Mouse (Mus musculus) left cerebral cortex, postnatal 4 days (tissue): Measurements from ENCODE around the gene Lrrc4. TPM values are rescaled to one million over a fixed set of nuclear protein-coding genes. Genes with fewer than 3 reads are reported as not detected.
A peak's percentile ranks its signal among the peaks of the same experiment; 100 is the strongest.

Experiments
- DNase-seq: peaks from one replicate; pipeline ENCODE4 v3.0.0-alpha.2; 2022
- intact Hi-C: fragments of 180-260 bp; cut with DNase I; formaldehyde crosslinking; loops from one replicate; pipeline ENCODE4 v1.15.1; 2025
- total RNA-seq, 2 experiments: library from RNA; stranded (reverse); gene quantifications; 2 replicates each; pipeline ENCODE4 v1.2.3; 2021

The Lrrc4 gene
- total RNA-seq, 2 experiments from 2014 or later, result 46.2 to 46.7 TPM

DNA sequence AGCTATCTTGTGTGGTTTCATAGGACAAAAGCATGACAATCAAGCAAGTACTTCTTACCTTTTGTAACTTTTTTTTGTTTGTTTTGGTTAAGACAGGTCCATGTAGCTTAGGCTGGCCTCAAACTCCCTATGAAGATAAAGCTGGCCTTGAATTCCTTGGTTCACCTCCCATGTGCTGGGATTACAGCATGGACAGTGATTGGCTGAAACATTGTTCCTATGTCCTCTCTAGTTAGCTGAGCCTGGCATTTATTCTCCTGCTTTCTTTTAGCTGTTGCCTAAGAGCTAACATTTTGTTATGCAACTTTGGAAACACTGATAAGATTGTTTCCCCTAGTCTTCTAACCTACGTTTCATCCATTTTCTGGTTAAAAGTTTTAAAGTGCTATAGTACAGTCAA lies 93.9 kb downstream of the Lrrc4 start:
- intact Hi-C loops, result no loop called here
- no peak for DNase-seq

GRCm38 (mm10) chr6:28736665-28737064 lies 94.9 kb downstream of the Lrrc4 start:
- no peak for DNase-seq
- intact Hi-C loops, result no loop called here

DNA sequence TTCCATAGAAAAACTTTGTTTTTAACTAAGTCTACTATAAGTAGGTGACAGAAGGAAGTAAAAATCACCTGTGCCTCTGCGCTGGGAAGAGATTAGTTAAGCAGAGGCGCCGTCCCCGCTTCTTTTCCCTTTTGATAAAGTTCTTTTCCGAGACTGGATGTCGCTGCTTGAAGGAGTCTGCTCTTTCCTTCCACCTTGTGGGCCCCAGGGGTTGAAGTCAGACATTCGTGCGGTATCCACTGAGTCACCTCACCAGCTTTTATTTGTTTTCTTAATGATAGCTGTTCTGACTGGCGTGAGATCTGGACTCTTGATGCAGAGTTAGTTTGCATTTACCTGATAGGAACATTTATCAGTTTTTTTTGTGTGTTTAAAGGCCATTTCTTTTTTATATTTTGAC lies 96.4 kb downstream of the Lrrc4 start:
- intact Hi-C loops, result no loop called here

DNA sequence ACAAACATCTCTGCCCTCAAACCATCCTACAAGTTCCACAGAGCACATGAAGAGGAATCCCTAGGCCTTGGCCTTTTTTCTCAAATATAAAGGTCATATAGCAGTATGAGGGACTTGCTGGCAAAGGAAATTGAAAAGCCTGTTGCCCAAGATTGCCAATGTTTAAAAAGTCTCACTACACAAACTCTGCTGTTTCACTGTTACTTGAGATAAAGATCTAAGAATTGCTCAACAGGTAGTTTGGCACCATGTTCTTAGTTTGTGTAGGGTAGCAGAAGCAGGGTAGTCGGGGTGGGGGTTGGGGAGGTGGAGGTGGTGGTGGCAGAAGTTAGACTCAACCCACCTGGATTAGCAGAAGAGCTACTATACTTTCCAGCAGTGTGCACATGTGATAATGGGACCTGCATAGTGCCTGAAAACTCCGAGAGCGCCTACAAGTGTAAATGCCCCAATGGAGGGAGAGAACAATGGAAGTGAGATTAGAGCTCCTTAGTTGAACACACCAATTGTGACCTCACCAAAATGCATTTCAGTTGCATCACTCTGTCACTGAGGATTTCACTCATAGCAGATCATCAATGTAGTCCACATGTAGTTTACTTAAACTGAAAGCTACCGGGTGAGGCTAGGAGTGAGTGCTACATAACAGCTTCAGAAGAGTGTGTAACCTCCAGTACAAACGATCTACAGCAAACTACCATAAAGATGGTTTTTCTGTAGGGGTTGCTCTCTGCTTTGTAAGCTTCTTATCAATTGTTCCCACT lies 97.5 kb downstream of the Lrrc4 start:
- DNase-seq, result no peak
- intact Hi-C loops, result no loop called here

More for the DNA sequence above, 96.4 kb downstream of the Lrrc4 start:
- no peak for DNase-seq

DNA sequence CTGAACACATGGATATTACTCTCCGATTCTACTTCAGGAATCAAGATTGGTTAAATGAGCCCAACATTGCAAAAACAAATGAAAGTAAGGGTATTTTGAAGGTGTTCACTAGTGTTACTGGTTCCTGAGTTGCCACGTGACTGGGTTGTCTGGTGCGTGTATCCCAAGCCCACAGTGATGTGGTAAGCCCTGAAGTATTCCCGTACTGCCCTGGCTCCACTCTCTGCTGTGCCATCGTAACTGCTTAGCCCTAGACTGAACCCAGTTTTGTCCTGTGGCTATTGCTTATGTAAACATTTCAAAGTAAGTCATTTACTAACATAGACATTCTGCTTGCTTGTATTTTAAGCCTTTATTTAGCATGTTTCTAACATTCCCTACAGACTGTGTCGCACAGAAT lies 100.3 kb downstream of the Lrrc4 start:
- intact Hi-C loops, result no loop called here
- DNase-seq, result no peak

- intact Hi-C loops, result no loop called here
- no peak for DNase-seq
These were observed 101.9 kb downstream of the Lrrc4 start for GRCm38 (mm10) chr6:28729649-28730048.

DNA sequence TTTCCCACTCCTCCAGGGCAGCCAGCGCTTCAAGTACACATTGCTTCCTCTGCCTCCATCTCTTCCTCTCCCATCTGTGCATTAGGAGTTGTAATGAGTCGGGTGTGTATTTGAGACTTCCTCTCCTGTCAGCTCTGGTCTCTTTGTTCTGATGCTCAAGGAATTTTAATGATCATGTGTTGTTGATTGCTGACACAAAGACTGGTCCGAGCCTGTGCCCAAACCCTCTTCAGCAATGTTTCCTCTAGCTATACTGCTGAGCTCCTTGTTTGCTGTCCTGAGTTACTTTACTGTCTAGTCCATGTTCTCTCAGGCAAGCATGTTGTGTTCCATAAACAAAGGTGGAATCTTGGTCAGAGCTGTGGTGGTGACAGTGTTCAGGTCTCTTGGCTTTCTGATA lies 102.3 kb downstream of the Lrrc4 start:
- DNase-seq, result no peak
- intact Hi-C loops, result no loop called here

GRCm38 (mm10) chr6:28724776-28725175 lies 106.8 kb downstream of the Lrrc4 start:
- no peak for DNase-seq
- intact Hi-C loops, result no loop called here

GRCm38 (mm10) chr6:28723059-28723458 lies 108.5 kb downstream of the Lrrc4 start:
- intact Hi-C loops, result no loop called here

GRCm38 (mm10) chr6:28720391-28721171 lies 111.0 kb downstream of the Lrrc4 start:
- DNase-seq, result peak; percentile 10
- intact Hi-C loops, result no loop called here

More at GRCm38 (mm10) chr6:28723059-28723458, 108.5 kb downstream of the Lrrc4 start:
- no peak for DNase-seq

- intact Hi-C loops, result no loop called here
- no peak for DNase-seq
These were observed 113.7 kb downstream of the Lrrc4 start for GRCm38 (mm10) chr6:28717845-28718237.

- intact Hi-C loops, result no loop called here
- no peak for DNase-seq
These were observed 114.2 kb downstream of the Lrrc4 start for GRCm38 (mm10) chr6:28717203-28717844.

- intact Hi-C loops, result no loop called here
- DNase-seq, result no peak
These were observed 121.5 kb downstream of the Lrrc4 start for GRCm38 (mm10) chr6:28710035-28710434.

DNA sequence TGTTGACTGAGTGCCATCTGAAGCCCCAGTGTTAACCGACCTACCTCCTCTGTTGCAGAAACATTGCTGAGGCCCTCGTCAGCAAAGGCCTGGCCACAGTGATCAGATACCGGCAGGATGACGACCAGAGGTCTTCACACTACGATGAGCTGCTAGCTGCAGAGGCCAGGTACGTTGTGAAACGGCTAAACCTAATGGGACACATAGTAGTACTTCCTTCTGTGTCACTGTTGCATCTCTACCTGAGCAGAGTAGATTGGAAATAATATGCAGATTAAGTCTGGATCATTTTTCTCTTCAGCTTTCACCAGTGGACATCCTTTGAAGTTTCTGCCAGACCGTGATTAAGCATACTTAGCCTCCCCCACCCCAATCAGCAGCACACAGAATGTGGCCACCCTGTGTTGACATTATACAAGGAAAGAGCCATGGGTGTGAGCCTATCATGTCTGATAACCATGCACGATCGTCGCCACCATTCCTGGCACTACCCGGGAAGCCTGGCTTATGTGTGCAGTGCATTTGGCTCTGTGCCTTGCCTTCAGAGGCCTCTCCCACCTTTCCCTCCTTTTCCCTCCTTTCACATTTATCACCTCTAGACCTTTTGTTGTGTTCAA lies 124.5 kb downstream of the Lrrc4 start:
- intact Hi-C loops, result loop anchor here (10.0 kb wide), 1 partner anchor 88 kb away; no protein-coding TSS in a partner anchor

DNA sequence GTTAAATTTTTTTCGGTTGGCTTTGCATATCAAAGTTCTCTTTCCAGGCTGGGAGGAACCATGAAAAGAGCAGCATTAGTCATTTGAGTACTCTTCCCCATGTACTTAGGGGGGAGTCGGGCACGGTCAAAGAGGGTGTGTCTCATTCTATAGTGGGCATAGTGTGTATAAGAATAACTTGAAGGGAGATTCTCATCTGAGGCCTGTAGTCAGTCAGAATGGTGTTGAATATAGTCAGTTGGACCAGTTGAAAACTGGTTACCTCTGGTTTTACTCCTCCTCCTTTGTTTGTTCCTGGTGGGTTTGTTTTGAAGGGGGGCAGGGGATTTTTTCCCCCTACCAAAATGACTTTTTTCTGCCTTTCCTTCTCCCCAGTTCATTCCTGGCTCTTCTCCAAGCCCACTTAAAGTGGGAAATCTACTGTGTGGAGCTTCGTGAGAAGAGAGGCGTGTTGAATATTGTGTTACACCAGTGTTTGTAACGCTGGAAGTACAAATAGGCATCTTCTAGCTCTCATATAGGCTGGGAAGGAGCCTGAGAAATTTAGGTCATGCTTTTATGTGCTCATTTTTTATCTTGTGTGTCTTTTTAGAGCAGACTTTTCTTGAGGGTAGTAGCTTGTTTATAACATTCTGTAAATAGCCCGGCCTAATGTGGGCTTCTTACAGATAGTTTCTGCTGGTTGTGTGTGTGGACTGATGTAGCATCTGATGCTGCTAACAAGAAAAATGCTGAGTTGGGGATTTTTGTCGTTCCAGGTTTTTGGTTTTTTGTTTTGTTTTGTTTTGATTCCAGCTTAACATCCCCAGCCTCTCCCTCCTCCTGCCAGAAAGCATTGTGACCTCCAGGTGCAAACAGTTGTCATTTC lies 125.2 kb downstream of the Lrrc4 start:
- DNase-seq, result no peak
- intact Hi-C loops, result loop anchor here (10.0 kb wide), 1 partner anchor 88 kb away; no protein-coding TSS in a partner anchor

More for the DNA sequence above, 124.5 kb downstream of the Lrrc4 start:
- DNase-seq, result peak; percentile 17

GRCm38 (mm10) chr6:28705384-28706107 lies 126.0 kb downstream of the Lrrc4 start:
- peak; percentile 33 for DNase-seq
- intact Hi-C loops, result loop anchor here (10.0 kb wide), 1 partner anchor 89 kb away; no protein-coding TSS in a partner anchor

DNA sequence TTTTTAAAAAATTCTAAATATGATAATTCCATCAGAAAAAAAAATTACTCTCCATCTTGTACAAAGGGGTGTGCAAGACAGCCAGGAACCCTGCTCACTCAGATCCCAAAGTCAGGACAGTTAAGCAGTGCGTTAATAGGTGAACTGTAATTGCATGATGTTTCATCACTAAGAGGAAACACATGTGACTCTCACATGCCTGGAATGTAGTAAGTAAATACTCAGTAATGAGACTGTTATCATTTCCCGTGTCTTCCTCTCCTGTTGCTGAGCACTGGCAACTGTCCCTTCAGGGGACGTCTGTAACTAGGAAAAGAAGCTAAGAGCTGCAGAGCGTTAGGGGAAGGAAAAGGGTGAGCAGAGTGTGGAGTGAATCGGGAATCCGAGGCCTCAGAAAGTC lies 126.9 kb downstream of the Lrrc4 start:
- intact Hi-C loops, result loop anchor here (10.0 kb wide), 1 partner anchor 90 kb away; no protein-coding TSS in a partner anchor

GRCm38 (mm10) chr6:28697214-28697613 lies 134.3 kb downstream of the Lrrc4 start:
- intact Hi-C loops, result no loop called here

More for the DNA sequence above, 126.9 kb downstream of the Lrrc4 start:
- no peak for DNase-seq

DNA sequence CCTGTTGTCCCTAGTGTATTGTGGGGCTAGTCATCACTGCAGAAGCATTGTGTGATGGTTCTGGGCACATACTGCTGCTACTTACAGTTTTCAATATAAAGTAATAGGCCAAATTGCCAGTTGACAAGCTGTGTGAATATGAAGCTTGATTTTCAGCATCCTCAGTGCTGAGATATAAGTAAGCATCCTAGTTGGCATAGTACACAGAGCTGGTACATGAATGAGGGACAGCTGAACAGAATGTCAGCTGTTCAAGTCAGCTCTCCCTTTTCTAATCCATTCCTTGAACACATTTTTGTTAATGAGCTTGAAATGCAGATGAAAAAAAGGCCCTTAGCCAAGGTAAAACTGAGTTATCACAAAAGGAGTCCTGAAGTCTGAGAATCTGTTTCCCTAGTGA lies 138.9 kb downstream of the Lrrc4 start:
- intact Hi-C loops, result no loop called here
- no peak for DNase-seq

More at GRCm38 (mm10) chr6:28697214-28697613, 134.3 kb downstream of the Lrrc4 start:
- no peak for DNase-seq
